Mouse (Mus musculus) erythroblast, embryonic 14.5 days (primary cell): ENCODE data around the gene Slc11a2.

Experiments
- GATA1 ChIP-seq: IDR thresholded peaks from 2 replicates; pipeline ENCODE4 v1.6.1; 2012; ENCODE audit warnings: low read length, inconsistent platforms, mixed read lengths
- TAL1 ChIP-seq: IDR thresholded peaks from 3 replicates; pipeline ENCODE4 v1.6.1; 2012; ENCODE audit warnings: low read length, inconsistent platforms, mixed read lengths

DNA sequence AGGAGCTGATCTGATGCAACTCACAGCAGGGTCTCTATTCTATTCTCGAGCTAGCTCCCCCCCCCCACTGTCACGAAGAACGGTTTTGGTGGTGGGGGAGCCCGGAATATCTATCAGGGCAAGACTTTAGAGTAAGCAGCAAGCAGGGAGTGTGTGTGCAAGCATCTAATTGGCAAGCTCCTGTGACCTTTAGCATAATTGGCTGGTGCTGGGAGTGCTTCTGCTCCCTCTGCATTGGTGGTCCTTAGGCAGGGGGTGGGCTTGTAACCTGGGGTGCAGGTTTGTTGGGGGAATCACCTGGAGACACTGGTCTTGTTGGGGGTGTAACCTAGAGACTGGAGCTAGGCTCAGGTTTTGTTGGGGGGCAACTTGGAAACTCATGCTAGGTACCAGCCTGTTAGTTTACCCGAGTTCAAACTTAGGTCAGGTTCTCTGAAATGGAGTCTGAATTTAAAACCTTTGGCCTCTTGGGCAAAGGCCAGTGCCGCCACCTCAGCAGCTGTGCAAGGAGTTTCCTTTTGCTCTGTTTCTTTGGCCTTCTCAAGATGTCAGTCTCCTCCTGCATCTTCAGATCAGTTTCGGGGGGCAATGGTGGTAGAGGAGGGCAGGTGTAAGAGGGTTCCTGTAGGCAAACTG, 31.6 kb upstream of the Slc11a2 start:
- TF ChIP-seq TAL1 (no peak), GATA1 (no peak)
